Mouse (Mus musculus) heart, postnatal 0 days (tissue): ENCODE results near the gene Asic2. TPM values are rescaled to one million over a fixed set of nuclear protein-coding genes. Genes with fewer than 3 reads are reported as not detected.

Experiments used
- ATAC-seq: fragments of 200-750 bp; cut with Nextera tagmentation; 2 replicates; pipeline ENCODE4 v1.8.0; 2017; ENCODE audit warnings: low read depth, moderate number of reproducible peaks, moderate library complexity; ENCODE audit not compliant: insufficient read depth
- DNase-seq: peaks from one replicate; pipeline ENCODE4 v3.0.0-alpha.2; 2016; ENCODE audit warnings: low spot score
- H3K27ac ChIP-seq: fragments of 300-500 bp; sonication (generic); 2 replicates; pipeline ENCODE4 v1.5.1; 2014; ENCODE audit warnings: low read depth, mild to moderate bottlenecking
- H3K27me3 ChIP-seq: fragments of 300-500 bp; sonication (generic); 2 replicates; pipeline ENCODE4 v1.6.1; 2014; ENCODE audit warnings: low read length, mixed read lengths; ENCODE audit not compliant: control insufficient read depth, insufficient read depth
- H3K36me3 ChIP-seq: fragments of 300-500 bp; sonication (generic); replicated peaks from 2 replicates; pipeline ENCODE4 v1.6.1; 2014; ENCODE audit warnings: low read length, mixed read lengths; ENCODE audit not compliant: control insufficient read depth, insufficient read depth
- H3K4me1 ChIP-seq: fragments of 300-500 bp; sonication (generic); 2 replicates; pipeline ENCODE4 v1.6.1; 2014; ENCODE audit warnings: antibody characterized with exemption; ENCODE audit not compliant: control insufficient read depth, insufficient read depth
- H3K4me2 ChIP-seq: fragments of 300-500 bp; sonication (generic); 2 replicates; pipeline ENCODE4 v1.6.1; 2014; ENCODE audit warnings: low read depth, mild to moderate bottlenecking, low read length, moderate library complexity
- H3K4me3 ChIP-seq: fragments of 300-500 bp; sonication (generic); 2 replicates; pipeline ENCODE4 v1.5.1; 2014; ENCODE audit warnings: low read depth, low read length
- H3K9ac ChIP-seq: fragments of 300-500 bp; sonication (generic); replicated peaks from 2 replicates; pipeline ENCODE4 v1.6.1; 2014; ENCODE audit warnings: low read depth, low read length, mixed read lengths
- H3K9me3 ChIP-seq: fragments of 300-500 bp; sonication (generic); replicated peaks from 2 replicates; pipeline ENCODE4 v1.6.1; 2016; ENCODE audit warnings: low read length; ENCODE audit not compliant: control insufficient read depth
- CTCF ChIP-seq: IDR thresholded peaks from 2 replicates; pipeline ENCODE4 v1.5.1; 2016; ENCODE audit warnings: antibody characterized with exemption, control low read depth, low read depth
- EP300 ChIP-seq: IDR thresholded peaks from 2 replicates; pipeline ENCODE4 v1.6.1; 2016; ENCODE audit warnings: antibody characterized with exemption, low read depth
- WGBS: fragments of 180-500 bp; shearing (Covaris S2); extraction: QIAGEN DNeasy Blood & Tissue Kit; methylation state at CpG from one replicate; pipeline ENCODE4 v1.1.7; 2014; 5-methylcytosine and 5-hydroxymethylcytosine counted together
- polyA plus RNA-seq: library from polyadenylated mRNA; unstranded; fragments of >200 nt; fragmentation: Nextera tagmentation; extraction: Ambion mirVana; gene quantifications from 2 replicates; pipeline ENCODE4 v1.2.1, GENCODE M21; 2015
- total RNA-seq: library from RNA; depleted of rRNA; stranded (reverse); fragments of >200 nt; gene quantifications from 2 replicates; pipeline ENCODE4 v1.2.3, GENCODE M21; 2014; ENCODE audit warnings: low replicate concordance

The Asic2 gene
- total and polyA plus RNA-seq, 2 experiments from 2014 or later: not detected

DNA sequence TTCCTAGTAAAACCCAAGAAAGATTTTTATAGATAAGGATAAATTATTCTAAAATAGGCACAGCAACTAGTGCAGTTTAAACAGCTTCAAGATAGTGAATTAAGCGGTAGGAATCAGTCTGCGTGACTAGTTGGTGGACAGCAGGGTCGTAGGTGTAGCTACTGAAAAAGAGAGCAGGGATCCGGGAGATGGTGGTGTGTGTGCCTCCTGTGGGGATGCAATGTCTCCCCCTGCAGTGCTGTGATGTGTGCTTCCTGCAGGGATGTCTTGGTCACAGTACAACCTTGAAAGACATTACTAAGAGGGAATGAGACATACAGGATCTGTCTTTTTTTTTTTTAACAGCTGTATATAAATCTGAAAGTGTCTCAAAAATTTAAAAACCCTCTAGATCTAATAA is 456.9 kb downstream of the Asic2 start:
- no peaks in the 10 kb centered on the region for H3K27me3 ChIP-seq
- no peak for TF ChIP-seq EP300
- no peak for TF ChIP-seq CTCF
- H3K4me1 ChIP-seq: no peaks in the 10 kb centered on the region
- H3K4me3 ChIP-seq: no peak overlapping the region
- DNase-seq (no peak), ATAC-seq (no peak)
- 59% methylated on average over 4 of the region's 4 CpGs for WGBS
- H3K9ac ChIP-seq: no peak overlapping the region
- H3K4me2 ChIP-seq: no peak overlapping the region
- H3K9me3 ChIP-seq: no peaks in the 10 kb centered on the region
- H3K27ac ChIP-seq: no peak overlapping the region
- no peaks in the 10 kb centered on the region for H3K36me3 ChIP-seq

DNA sequence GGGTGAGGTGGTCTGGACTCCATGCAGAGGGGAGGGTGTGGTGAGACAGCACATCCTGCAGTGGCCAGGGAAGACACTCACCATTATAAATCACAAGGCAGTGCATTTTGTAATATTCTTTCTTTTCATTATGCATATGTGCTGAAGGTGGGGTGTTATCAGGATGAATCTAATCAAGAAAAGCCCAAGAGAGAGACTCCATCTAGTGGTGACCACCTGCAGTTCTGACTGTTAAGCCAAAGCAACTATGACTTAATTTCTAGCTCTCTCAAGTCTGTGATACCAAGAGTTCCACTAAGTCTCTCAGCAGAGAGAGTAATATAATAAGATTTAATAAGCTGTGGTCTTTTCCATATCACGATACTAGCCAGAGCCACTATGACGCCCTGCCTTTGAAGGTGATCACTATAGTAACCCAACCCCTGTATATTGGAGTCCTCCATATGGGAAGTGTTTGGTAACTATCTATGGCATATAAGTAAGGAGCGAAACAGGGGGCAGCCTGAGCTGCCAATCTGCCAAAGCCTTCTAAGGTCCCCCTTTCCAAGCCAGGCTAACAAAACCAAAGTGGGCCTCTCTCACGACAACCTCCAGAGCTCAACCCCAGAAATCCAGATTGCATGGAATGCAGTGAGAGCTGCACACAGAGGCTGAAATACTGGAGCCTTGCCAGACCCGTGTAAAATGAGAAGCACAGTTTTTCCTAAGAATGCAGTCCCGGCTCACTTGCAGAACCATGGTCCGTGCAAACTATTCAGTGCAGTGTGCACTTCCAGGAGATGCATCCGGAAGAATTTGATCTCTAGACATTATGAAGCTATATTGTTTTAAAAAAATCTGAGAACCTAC is 459.6 kb downstream of the Asic2 start:
- TF ChIP-seq EP300: no peak
- TF ChIP-seq CTCF: no peak
- Histone ChIP-seq H3K27me3 (no peaks in the 10 kb centered on the region), H3K9me3 (no peaks in the 10 kb centered on the region), H3K27ac (no peak overlapping the region), H3K4me1 (no peaks in the 10 kb centered on the region), H3K4me3 (no peak overlapping the region), H3K36me3 (no peaks in the 10 kb centered on the region), H3K4me2 (no peak overlapping the region), H3K9ac (no peak overlapping the region)
- ATAC-seq: no peak
- 42% methylated on average over 8 of the region's 8 CpGs for WGBS
- DNase-seq: no peak

DNA sequence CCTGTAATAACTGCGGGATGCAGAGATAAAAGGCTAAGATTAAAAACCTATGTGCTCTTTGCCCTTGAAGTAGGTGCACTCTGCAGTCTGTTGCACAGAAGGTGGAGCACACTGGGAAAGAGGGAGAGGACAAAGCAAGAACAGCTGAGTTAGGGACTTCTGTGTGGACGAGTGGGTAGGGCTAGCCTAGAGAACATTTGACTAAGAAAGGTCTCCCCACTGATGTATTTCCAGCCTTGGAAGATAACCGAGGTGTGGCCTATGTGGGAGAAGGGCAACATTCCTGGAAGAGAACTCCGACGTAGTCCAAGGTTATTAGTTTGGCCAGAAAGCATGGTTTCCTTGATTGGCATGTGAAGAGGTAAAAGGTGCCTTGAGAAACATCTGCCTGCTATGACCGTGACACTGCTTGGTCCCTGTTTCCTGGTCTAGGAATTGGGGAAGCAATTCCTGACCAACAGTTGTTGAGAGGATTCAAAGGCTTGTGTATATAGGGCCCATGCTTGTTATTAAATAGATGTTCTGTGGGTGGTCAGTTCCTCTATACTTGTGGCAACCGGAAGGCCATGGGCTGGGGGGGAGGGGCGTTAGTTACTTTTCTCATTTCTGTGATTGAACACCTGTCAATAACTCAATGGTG is 463.3 kb downstream of the Asic2 start:
- 63% methylated on average over 8 of the region's 8 CpGs for WGBS
- no peak overlapping the region for H3K9ac ChIP-seq

DNA sequence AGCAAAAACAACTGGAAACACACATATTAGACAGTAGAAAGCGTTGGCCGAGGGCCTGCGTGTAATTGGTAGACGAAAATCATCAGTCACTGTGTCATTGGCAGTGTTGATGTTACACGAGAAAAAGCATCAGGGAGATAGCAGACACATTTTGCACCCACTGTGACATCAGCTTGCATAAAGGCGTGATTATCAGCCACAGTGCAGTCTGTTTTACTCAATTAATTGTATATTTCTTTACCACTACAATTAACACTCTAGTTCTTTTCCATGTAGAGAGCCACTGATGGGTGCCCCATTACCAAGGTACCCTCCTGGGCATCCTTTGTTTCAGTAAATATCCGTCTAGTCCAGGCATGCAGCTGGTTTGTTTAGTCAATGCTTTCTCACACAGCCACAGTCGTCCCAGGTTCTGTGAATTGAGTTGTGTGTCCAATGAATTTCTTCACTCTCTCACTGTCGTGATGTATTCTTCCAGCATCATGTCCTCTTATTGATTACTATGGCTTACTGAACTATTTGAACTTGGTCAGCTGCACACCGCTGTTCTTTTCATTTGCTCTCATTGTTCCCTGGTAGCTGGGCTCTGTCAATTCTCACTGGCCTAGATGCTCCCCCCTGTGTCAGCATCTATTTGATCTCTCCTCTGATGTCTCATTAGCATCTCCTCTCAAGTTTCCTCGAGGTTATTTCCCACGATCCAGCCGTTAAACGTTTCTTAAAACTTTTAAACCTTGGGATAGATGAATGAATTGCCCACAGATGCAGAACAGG is 466.6 kb downstream of the Asic2 start:
- WGBS: 52% methylated on average over 14 of the region's 14 CpGs
- ATAC-seq (no peak), DNase-seq (no peak)
- Histone ChIP-seq H3K4me3 (no peak overlapping the region), H3K9me3 (no peaks in the 10 kb centered on the region), H3K9ac (no peak overlapping the region), H3K4me1 (no peaks in the 10 kb centered on the region), H3K4me2 (no peak overlapping the region), H3K36me3 (no peaks in the 10 kb centered on the region), H3K27me3 (no peaks in the 10 kb centered on the region), H3K27ac (no peak overlapping the region)
- no peak for TF ChIP-seq EP300
- no peak for TF ChIP-seq CTCF

More for the DNA sequence above, 463.3 kb downstream of the Asic2 start:
- TF ChIP-seq EP300 (no peak), CTCF (no peak)
- H3K36me3 ChIP-seq: no peaks in the 10 kb centered on the region
- ATAC-seq (no peak), DNase-seq (no peak)
- H3K4me2 ChIP-seq: no peak overlapping the region
- H3K27ac ChIP-seq: no peak overlapping the region
- no peaks in the 10 kb centered on the region for H3K4me1 ChIP-seq
- H3K27me3 ChIP-seq: no peaks in the 10 kb centered on the region
- H3K4me3 ChIP-seq: no peak overlapping the region
- no peaks in the 10 kb centered on the region for H3K9me3 ChIP-seq

DNA sequence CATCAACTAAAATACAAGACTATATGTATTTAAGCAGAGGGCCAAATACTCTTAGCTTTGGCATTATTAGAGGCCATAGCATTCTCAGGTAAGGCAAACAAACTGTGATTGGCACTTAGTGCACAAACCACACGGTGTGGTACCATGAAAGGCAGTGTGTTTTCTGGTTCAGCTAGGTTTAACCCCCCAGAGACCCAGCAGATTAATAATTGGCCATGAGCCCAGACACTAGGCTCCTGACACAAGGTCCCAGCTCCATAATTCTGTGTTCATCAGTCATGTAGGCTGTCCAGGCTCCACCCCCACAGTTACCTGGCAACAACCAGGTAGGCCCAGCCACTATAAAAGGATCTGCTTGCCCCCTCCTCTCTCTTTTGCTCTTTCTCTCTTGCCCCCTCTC is 469.3 kb downstream of the Asic2 start:
- no peak overlapping the region for H3K9ac ChIP-seq
- no peak overlapping the region for H3K27ac ChIP-seq
- H3K9me3 ChIP-seq: no peaks in the 10 kb centered on the region
- WGBS: 47% methylated on average over 1 of the region's 1 CpGs
- DNase-seq (no peak), ATAC-seq (no peak)
- 0 out of 2 replicates have a peak, but pooled peaks cover 4% of the 10 kb centered on the region for H3K27me3 ChIP-seq
- H3K4me3 ChIP-seq: no peak overlapping the region
- H3K4me2 ChIP-seq: no peak overlapping the region
- no peaks in the 10 kb centered on the region for H3K36me3 ChIP-seq
- H3K4me1 ChIP-seq: no peaks in the 10 kb centered on the region
- TF ChIP-seq EP300: no peak
- TF ChIP-seq CTCF: no peak
